Mouse (Mus musculus) embryo, embryonic 11.5 days (tissue): ENCODE results near the gene Vwa8.
A peak's percentile ranks its signal among the peaks of the same experiment; 100 is the strongest.

Experiments used
- DNase-seq: peaks from one replicate; pipeline ENCODE4 v3.0.0-alpha.2; 2012; ENCODE audit warnings: low read depth, low spot score

Gene Vwa8

GRCm38 (mm10) chr14:79142342-79142741, 293.5 kb downstream of the Vwa8 start:
- DNase-seq: no peak

- no peak for DNase-seq
Observed at GRCm38 (mm10) chr14:79143696-79144095, 294.8 kb downstream of the Vwa8 start.

DNA sequence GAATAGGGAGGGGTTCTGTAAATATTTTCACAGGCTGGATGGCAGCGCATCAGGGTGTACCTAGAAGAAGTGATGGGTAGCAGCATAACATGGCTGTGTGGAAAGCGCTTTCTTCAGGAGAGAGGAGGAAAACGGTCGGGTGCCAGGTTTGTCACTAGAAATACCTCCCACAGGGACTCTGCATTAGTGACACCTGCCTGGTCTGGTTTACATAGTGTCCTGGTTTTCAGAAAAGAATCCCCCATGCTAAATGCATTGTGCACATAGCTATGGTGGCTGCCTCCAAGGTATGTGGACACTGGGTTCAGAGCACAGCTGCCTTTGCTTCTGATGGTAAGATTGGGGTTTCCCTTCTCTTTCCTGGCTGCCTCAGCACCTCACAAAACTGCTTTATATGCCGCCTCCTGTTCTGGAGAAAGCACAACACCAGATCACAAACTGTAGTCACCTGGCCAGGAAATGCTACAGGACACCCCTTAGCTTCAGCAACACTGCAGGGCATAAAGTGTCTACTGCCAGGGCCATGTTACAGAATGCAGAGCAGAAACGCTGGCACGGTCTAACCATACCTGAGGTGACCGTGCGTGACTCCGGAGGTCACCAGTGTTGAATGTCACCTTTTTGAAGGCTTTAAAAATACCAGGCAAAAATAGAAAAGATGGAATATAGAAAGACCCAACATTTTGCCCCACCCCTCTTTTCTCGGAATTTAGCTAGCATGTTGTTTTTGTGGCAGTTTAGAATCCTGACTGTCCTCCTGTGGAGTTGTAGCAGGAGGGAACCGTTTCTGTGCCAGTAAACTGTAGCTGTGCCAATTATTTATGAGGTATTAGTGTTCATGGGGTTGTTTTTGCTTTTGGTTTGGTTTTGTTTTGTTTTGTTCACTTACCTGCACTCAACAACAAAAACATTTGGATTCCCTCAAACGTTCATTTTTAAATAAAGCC, 295.7 kb downstream of the Vwa8 start:
- DNase-seq: no peak

GRCm38 (mm10) chr14:79151711-79152110, 302.9 kb downstream of the Vwa8 start:
- DNase-seq: no peak

- no peak for DNase-seq
Observed at GRCm38 (mm10) chr14:79153896-79154295, 305.0 kb downstream of the Vwa8 start.

DNA sequence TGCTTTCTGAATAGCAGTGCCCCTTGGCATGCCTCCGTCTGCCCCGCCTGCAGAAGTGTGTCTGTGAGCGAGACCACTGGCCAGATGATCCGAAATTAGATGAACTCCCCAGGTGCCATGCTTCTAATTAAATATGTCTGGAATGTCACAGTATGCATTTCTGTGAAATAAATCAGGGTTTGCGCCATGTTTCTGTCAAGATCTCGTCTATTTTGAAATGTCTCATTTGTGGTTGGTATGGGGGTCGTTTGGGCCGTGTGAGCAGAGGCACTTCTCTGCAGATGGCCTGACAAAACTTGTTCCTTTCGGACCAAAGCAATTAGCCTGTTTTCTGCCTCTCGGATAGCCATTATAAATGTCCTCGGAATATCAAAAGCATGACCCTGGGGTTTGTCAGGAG, 306.1 kb downstream of the Vwa8 start:
- no peak for DNase-seq

DNA sequence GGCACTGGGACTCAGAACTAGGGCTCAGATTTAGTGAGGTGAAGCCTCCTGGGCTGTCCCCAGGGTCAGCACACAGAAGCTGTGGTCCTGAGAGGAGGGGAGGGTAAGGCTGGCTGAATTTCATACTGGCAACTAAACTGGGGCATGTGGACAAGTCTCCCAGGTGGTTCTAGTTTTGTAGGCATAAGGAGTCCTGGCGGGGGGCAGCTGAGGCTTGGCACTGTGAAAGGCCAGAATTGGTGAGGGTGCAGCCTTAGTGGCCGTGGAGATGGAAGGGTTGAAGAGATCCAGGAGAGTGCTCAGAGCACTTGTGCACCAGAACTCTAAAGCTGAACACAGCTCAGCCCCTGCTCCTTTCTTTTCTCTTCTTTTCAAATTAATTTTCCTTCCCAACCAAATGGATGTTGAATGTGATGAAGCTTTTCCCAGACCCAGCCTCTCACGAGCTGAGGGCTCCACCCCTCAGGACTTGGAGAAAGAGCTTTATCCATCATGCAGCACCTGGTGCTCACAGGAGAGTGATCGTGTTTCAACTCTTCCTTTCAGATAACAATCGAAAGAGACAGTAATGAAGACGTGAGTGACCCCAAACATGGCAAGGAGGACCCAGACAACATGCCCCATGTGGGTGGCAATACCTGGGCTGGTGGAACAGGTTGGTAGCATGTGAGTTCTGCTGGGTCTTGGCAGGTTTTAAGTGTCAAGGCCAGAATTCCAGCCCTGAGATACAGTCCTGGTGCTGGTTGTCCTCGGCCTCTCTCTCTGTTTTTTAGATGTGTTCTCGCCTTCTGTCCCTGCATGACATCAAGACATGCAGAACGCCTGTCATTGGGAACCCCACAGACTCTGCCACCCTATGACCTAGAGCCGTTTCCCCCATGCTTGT, 307.9 kb downstream of the Vwa8 start:
- no peak for DNase-seq

DNA sequence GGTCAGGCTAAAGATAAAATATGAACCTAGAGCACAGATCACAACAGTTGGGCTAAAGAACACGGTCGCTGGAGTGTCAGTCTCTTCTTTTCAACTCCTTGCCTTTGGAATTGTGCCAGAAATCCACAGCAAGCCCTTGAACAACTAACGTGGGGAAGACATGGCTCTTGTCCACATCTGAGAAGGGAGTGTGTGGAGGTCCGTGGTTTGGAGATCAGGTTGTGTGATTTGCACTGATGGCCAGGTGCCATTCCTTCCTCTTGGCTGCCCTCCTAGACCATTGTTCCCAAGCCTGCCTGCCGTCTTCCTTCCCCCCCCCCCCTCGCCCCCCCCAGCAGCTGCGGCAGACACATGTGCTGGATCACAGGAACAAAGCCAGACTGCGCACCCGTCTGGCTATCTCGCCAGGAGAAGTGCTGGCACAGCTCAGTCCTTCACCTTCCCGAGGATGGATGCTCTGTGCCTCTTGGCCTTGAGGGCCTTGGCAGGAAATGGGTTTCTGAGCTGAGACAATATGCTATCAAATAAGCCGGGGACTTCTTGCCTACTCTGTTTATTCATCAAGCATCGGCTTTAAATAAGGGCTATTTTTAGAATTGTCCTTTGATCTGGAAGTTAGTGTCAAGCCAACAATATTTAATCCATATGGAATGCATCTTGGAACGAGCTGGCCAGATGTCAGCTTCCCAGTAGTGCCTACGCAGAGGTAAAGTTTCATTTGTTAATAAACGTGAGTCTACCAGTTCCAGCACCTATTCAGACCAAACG, 308.8 kb downstream of the Vwa8 start:
- no peak for DNase-seq

GRCm38 (mm10) chr14:79158219-79158521, 309.3 kb downstream of the Vwa8 start:
- no peak for DNase-seq

DNA sequence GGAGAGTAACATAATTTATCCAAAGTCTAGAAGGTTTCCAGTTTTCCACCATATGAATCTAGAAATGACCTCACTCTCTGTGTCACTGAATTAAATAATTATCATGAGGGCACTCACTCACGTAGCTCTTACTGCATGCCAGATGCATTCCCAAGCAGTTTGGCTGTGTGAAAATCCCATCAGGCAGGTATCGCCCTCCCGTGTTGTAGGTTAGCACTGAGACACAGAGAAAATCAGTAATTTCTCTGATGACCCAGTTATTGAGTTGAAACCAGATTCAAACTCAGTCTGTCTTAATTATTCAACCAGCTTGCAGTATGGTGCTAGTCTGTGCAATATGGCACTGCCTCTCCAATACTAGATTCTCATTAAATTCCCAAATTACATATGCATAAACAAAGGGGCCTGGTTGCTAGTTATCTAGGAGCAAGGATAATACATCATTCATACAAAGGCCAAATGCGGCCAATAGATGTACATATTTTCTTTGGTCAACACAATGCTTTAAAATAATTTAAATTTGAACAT, 309.9 kb downstream of the Vwa8 start:
- no peak for DNase-seq

DNA sequence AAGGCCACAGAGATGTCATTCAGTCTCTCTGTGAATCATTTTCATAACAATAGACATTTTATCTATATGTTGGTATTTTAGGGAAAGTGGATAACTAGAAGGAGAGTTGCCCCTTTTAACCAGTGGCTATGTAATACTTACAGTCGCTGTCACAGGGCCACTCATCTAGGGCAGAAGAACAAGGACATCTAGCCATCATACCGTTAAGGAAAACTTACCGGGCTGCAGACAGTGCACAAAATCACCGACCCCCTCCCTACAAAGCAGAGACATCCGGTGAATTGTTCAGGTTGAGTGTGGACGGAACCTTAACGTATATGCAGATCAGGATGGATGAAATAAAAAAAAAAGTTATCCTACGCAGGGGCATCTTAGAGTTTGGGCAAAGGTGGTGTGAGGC, 310.6 kb downstream of the Vwa8 start:
- no peak for DNase-seq

- no peak for DNase-seq
Observed at GRCm38 (mm10) chr14:79160486-79160885, 311.6 kb downstream of the Vwa8 start.

- DNase-seq: no peak
Observed at GRCm38 (mm10) chr14:79160966-79161365, 312.1 kb downstream of the Vwa8 start.

GRCm38 (mm10) chr14:79161741-79162140, 312.9 kb downstream of the Vwa8 start:
- no peak for DNase-seq

- DNase-seq: no peak
Observed at GRCm38 (mm10) chr14:79162678-79163077, 313.8 kb downstream of the Vwa8 start.

DNA sequence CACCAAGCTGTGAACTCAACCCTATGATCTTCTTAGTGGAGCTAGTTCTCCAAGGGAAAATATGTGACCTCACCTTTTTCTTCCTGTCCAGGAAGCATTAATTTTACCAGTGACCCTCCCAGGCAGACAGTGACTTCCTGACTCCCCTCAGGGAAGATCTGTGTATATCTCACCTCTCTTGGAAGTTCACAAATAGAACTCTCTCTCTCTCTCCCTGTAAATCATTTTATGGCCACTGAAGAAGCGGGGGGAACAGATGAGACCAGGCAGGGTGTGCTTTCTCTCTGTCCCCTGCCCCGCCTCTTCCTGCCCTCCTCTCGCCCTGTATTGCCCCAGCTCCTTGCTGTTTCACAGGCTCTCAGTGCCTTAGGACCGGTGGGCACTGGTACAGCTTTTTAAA, 315.5 kb downstream of the Vwa8 start:
- DNase-seq: no peak

DNA sequence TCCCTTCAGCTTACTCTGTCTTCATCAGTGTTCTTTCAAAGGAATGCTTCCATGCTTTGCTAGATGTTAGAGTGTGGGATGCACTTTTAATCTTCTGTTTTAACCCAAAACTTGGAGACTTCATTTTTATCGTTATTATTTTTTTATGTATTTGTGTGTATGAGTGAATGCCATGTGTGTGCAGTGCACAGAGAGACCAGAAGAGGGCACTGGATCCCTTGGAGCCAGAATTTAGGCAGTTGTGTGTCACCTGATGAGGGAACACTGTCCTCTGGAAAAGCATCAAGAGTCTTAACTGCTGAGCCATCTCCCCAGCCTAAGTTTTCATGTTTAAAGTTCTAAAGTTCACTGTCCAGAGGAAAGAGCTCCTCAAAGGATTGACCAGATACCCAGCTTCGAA, 316.1 kb downstream of the Vwa8 start:
- DNase-seq: no peak

GRCm38 (mm10) chr14:79174526-79174925, 325.7 kb downstream of the Vwa8 start:
- no peak for DNase-seq

- no peak for DNase-seq
Observed at GRCm38 (mm10) chr14:79177754-79178153, 328.9 kb downstream of the Vwa8 start.

- DNase-seq: no peak
Observed at GRCm38 (mm10) chr14:79178247-79178646, 329.4 kb downstream of the Vwa8 start.

- peak; percentile 37 for DNase-seq
Observed at GRCm38 (mm10) chr14:79180078-79180730, 331.4 kb downstream of the Vwa8 start.
